Mouse (Mus musculus) brain, embryonic 18.5 days (tissue): Measurements from ENCODE around the gene Nebl.

Source experiments
- DNase-seq: peaks from one replicate; pipeline ENCODE4 v3.0.0-alpha.2; 2012; ENCODE audit warnings: low read depth, low spot score

Nebl gene

GRCm38 (mm10) chr2:17638631-17639030, 92.6 kb downstream of the Nebl start:
- DNase-seq, result peak; percentile 8

- no peak for DNase-seq
Measured at GRCm38 (mm10) chr2:17623931-17624330, 107.3 kb downstream of the Nebl start.

- no peak for DNase-seq
Measured at GRCm38 (mm10) chr2:17610259-17610658, 121.0 kb downstream of the Nebl start.

- DNase-seq, result no peak
Measured at GRCm38 (mm10) chr2:17603573-17603972, 127.7 kb downstream of the Nebl start.

- no peak for DNase-seq
Measured at GRCm38 (mm10) chr2:17600652-17601051, 130.6 kb downstream of the Nebl start.

GRCm38 (mm10) chr2:17599860-17600259, 131.4 kb downstream of the Nebl start:
- no peak for DNase-seq

GRCm38 (mm10) chr2:17597932-17598331, 133.3 kb downstream of the Nebl start:
- no peak for DNase-seq

- DNase-seq, result no peak
Measured at GRCm38 (mm10) chr2:17589669-17590068, 141.6 kb downstream of the Nebl start.

GRCm38 (mm10) chr2:17585329-17585992, 145.8 kb downstream of the Nebl start:
- DNase-seq, result no peak

GRCm38 (mm10) chr2:17575648-17576047, 155.6 kb downstream of the Nebl start:
- DNase-seq, result no peak

- DNase-seq, result no peak
Measured at GRCm38 (mm10) chr2:17571716-17572115, 159.5 kb downstream of the Nebl start.

- DNase-seq, result peak; percentile 22
Measured at GRCm38 (mm10) chr2:17558889-17559742, 172.1 kb downstream of the Nebl start.

GRCm38 (mm10) chr2:17549895-17550558, 181.2 kb downstream of the Nebl start:
- no peak for DNase-seq

GRCm38 (mm10) chr2:17546354-17546948, 184.8 kb downstream of the Nebl start:
- no peak for DNase-seq

GRCm38 (mm10) chr2:17539737-17540136, 191.5 kb downstream of the Nebl start:
- DNase-seq, result no peak

GRCm38 (mm10) chr2:17538493-17538892, 192.8 kb downstream of the Nebl start:
- DNase-seq, result peak; percentile 61

GRCm38 (mm10) chr2:17531355-17532105, 199.7 kb downstream of the Nebl start:
- DNase-seq, result no peak

- no peak for DNase-seq
Measured at GRCm38 (mm10) chr2:17525739-17526526, 205.3 kb downstream of the Nebl start.

GRCm38 (mm10) chr2:17525211-17525610, 206.1 kb downstream of the Nebl start:
- no peak for DNase-seq

- no peak for DNase-seq
Measured at GRCm38 (mm10) chr2:17524205-17524978, 206.9 kb downstream of the Nebl start.
